Mouse (Mus musculus): Measurements from ENCODE around the gene Mapk8ip1. TPM values are rescaled to one million over a fixed set of nuclear protein-coding genes. Genes with fewer than 3 reads are reported as not detected.

The Mapk8ip1 gene
- not detected in 3 replicates for total RNA-seq (2017)

DNA sequence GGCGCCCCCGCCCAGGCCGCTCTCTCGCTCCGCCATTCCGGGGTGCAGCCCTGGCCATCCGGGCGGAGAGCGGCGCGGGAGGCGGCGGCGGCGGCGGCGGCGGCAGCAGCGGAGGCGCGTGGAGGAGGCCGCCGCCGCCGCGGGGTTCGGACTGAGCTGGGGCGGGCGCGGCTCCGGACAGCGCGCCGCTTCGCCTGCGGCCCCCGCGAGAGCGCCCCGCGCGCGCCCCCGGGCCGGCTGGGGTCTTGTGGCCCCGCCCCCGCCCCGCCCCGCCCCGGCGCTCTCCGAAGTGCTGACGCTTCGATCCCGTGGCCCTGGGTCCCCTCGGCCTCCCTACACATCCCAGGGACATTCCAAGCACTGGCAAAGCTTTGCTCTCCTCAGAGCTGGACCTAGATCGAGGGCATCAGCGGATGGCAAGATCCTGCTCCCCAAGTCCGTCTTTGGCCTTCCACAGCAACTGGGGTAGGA is at the start of gene Mapk8ip1:
Gene Mapk8ip1, minus strand, starts transcription at position 173 of the 471 bp plus-strand sequence.
- no peak for ATAC-seq (replicated peaks; ENCODE audit: insufficient number of reproducible peaks, low FRiP score, low TSS enrichment, poor library complexity, severe bottlenecking)

DNA sequence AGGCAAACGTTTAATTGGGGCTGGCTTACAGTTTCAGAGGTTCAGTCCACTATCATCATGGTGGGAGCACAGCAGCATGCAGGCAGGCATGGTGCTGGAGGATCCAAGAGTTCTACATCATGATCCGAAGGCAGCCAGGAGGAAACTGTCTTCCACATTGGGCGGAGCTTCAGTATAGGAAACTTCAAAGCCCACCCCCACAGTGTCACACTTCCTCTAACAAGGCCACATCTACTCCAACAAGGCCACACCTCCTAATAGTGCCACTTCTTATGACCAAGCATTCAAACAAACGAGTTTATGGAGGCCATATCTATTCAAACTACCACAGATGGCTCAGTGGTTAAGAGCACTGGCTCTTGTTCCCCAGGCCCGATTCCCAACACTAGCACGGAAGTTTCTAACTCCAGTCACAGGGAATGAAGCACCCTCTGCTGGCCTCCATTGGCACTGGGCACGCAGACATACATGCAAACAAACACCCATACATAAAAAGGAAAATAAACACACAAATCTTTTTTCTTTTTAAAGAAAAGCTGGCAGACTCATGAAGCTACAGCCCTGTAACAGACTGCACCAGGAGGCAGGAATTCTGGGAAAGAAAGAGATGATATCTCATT is 46.2 kb upstream of the Mapk8ip1 start:
- no peak for ATAC-seq (replicated peaks; ENCODE audit: insufficient number of reproducible peaks, low FRiP score, low TSS enrichment, poor library complexity, severe bottlenecking)

GRCm38 (mm10) chr2:92446656-92447055 is 45.6 kb upstream of the Mapk8ip1 start:
- no peak for ATAC-seq (replicated peaks; ENCODE audit: insufficient number of reproducible peaks, low FRiP score, low TSS enrichment, poor library complexity, severe bottlenecking)

DNA sequence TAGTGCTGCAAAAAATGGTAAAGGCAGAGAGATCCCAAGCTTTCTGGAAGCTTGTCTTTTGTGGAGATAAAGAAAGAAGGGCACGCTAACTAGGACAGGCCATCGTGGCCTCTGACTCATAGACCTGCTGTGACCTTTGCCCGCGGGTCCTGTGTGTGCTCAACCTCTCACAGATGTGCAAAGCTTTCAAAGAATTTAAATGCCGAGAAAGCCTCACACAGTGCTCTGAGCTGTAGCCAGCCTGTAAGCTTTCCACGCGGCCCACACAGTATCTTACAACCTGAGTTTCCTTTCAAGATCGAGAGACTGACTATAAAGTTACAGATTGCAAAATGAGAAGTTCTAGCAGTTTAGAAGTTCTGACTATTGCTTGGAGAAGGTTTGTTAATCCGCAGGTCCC is 44.8 kb upstream of the Mapk8ip1 start:
- ATAC-seq (replicated peaks; ENCODE audit: insufficient number of reproducible peaks, low FRiP score, low TSS enrichment, poor library complexity, severe bottlenecking): no peak

DNA sequence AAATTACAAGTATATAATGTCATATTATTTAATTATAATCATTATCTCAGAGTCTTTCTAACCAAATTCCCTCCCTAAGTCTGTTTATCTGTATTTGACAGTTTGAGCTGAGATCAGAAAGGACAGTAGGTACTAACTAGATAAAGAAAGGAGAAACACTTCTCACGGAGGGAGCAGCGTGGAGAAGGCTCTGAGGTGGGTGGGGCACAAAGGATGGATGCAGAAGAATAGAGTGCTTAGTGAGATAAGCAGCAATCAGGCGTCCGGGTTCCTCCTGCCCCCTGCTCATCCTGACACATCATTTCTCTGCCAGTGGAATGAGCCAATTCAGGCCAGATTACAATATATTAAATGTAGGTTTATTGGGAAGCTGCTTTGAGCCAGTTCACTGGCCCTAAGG is 43.3 kb upstream of the Mapk8ip1 start:
- no peak for ATAC-seq (replicated peaks; ENCODE audit: insufficient number of reproducible peaks, low FRiP score, low TSS enrichment, poor library complexity, severe bottlenecking)

- no peak for ATAC-seq (replicated peaks; ENCODE audit: insufficient number of reproducible peaks, low FRiP score, low TSS enrichment, poor library complexity, severe bottlenecking)
These were observed 42.2 kb upstream of the Mapk8ip1 start for GRCm38 (mm10) chr2:92443313-92443712.

- ATAC-seq (replicated peaks; ENCODE audit: insufficient number of reproducible peaks, low FRiP score, low TSS enrichment, poor library complexity, severe bottlenecking): no peak
These were observed 41.4 kb upstream of the Mapk8ip1 start for GRCm38 (mm10) chr2:92442419-92443001.

- no peak for ATAC-seq (replicated peaks; ENCODE audit: insufficient number of reproducible peaks, low FRiP score, low TSS enrichment, poor library complexity, severe bottlenecking)
These were observed 39.4 kb upstream of the Mapk8ip1 start for GRCm38 (mm10) chr2:92440432-92440831.

- no peak for ATAC-seq (replicated peaks; ENCODE audit: insufficient number of reproducible peaks, low FRiP score, low TSS enrichment, poor library complexity, severe bottlenecking)
These were observed 37.5 kb upstream of the Mapk8ip1 start for GRCm38 (mm10) chr2:92438567-92438966.

DNA sequence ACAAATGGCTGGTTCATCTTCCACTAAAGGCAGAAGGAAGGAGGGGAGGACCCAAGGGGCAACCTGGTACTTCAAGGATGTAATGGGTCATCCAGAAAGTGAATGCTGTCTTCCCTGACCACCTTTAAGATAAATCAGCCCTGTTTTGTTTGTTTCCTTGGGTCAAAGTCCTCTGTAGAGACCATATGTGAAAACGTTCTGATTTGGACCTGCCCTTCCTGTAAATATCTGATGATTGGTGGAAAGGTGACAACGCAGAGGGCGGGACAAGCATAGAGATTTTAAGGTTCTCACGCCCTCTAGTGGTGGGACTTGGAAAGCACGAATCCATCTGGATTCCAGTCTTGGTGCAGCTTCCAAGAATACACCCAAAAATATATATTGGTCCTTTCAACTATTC is 36.8 kb upstream of the Mapk8ip1 start:
- ATAC-seq (replicated peaks; ENCODE audit: insufficient number of reproducible peaks, low FRiP score, low TSS enrichment, poor library complexity, severe bottlenecking): peak; percentile 63; the same call in 1 of the 2 replicates

GRCm38 (mm10) chr2:92437366-92437765 is 36.3 kb upstream of the Mapk8ip1 start:
- no peak for ATAC-seq (replicated peaks; ENCODE audit: insufficient number of reproducible peaks, low FRiP score, low TSS enrichment, poor library complexity, severe bottlenecking)

DNA sequence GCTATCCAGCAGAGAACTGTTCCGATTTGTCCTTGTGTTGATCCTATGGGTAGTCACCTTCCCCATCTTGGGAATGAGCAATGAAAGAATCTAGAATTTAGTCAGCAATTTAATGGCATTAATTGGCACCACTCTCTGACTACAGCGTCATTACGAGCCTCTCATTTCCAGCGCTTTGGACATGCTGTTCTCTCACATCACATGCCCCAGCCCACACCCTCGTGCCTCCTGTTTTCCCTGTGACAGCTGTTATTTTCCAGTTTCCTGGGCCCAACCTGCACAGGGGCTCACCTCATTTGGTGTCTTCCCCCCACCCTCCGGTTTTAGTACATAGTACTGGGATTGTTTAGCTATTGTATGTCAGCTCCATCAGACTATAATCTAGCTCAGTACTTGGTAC is 34.0 kb upstream of the Mapk8ip1 start:
- no peak for ATAC-seq (replicated peaks; ENCODE audit: insufficient number of reproducible peaks, low FRiP score, low TSS enrichment, poor library complexity, severe bottlenecking)

GRCm38 (mm10) chr2:92434375-92434745 is 33.3 kb upstream of the Mapk8ip1 start:
- no peak for ATAC-seq (replicated peaks; ENCODE audit: insufficient number of reproducible peaks, low FRiP score, low TSS enrichment, poor library complexity, severe bottlenecking)

- ATAC-seq (replicated peaks; ENCODE audit: insufficient number of reproducible peaks, low FRiP score, low TSS enrichment, poor library complexity, severe bottlenecking): peak; percentile 97
These were observed 32.7 kb upstream of the Mapk8ip1 start, which contains the start of gene Cry2 for GRCm38 (mm10) chr2:92433578-92434374. TSS of gene Cry2 (minus strand) at chr2:92434043.

DNA sequence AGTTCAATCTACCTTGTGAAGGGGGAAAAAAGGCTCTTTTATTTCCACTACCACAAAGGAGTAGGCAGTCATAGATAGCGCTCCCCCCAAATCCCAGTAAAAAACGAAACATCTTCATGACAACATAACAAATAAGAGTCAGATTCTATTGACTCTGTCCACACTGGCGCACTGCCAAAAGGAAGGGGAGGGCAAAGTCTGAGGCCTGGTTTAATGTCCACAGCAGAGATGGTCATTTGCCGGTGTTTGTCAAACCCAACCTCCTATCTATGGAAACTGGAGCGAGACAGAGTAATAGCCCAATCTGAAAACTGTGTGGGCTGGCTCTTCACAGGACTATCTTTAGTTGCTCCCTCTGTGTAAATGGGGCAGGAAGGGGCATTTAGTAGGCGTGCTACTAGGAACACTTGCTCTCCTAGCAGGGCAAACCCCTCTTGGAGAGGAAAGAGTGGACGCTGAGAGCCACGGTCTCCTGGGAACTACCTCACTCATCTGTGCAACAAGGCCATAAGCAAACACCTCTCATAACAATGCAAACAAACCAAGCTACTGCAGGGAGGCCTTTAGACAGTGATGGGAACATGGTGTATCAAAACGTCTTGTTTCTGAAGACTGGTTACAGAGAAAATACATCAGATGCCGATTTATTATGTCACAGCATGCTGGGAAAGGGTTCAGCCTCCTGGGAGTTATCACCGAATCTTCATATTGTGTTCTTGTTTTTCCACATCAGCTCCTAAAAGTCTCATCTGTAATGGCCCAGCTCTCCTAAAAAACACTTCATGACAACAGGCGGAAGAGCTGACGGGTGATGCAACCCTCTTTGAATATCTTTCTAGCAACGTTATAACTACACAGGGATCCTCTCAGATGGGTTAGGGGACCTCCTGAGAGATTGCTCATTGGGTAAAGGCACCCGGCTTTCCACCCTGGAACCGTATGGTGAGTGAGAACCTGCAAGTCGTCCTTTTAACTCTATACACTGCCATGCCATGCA is 31.5 kb upstream of the Mapk8ip1 start:
- ATAC-seq (replicated peaks; ENCODE audit: insufficient number of reproducible peaks, low FRiP score, low TSS enrichment, poor library complexity, severe bottlenecking): no peak

- no peak for ATAC-seq (replicated peaks; ENCODE audit: insufficient number of reproducible peaks, low FRiP score, low TSS enrichment, poor library complexity, severe bottlenecking)
These were observed 30.6 kb upstream of the Mapk8ip1 start for GRCm38 (mm10) chr2:92431611-92432179.

GRCm38 (mm10) chr2:92430723-92431541 is 29.9 kb upstream of the Mapk8ip1 start:
- no peak for ATAC-seq (replicated peaks; ENCODE audit: insufficient number of reproducible peaks, low FRiP score, low TSS enrichment, poor library complexity, severe bottlenecking)

GRCm38 (mm10) chr2:92430089-92430488 is 29.0 kb upstream of the Mapk8ip1 start:
- no peak for ATAC-seq (replicated peaks; ENCODE audit: insufficient number of reproducible peaks, low FRiP score, low TSS enrichment, poor library complexity, severe bottlenecking)
